Mouse (Mus musculus) liver, embryonic 14.5 days (tissue): ENCODE data around the gene Serpine2. TPM values are rescaled to one million over a fixed set of nuclear protein-coding genes. Genes with fewer than 3 reads are reported as not detected.

Experiments
- ATAC-seq: fragments of 200-750 bp; cut with Nextera tagmentation; 2 replicates; pipeline ENCODE4 v1.8.0; 2017; ENCODE audit warnings: moderate number of reproducible peaks, mild to moderate bottlenecking, moderate library complexity; ENCODE audit not compliant: insufficient read depth
- DNase-seq, 3 experiments: peaks; one replicate each; pipeline ENCODE4 v3.0.0-alpha.2; 2012 to 2013; ENCODE audit warnings: low read depth in 3 of 3, low spot score in 3 of 3
- H3K27ac ChIP-seq: fragments of 300-500 bp; sonication (generic); 2 replicates; pipeline ENCODE4 v1.5.1; 2014; ENCODE audit warnings: moderate library complexity, mild to moderate bottlenecking, control low read depth, inconsistent platforms
- H3K27me3 ChIP-seq: fragments of 300-500 bp; sonication (generic); 2 replicates; pipeline ENCODE4 v1.6.1; 2014; ENCODE audit warnings: mild to moderate bottlenecking, low read length, moderate library complexity; ENCODE audit not compliant: control insufficient read depth, insufficient read depth
- H3K36me3 ChIP-seq: fragments of 300-500 bp; sonication (generic); replicated peaks from 2 replicates; pipeline ENCODE4 v1.6.1; 2014; ENCODE audit warnings: low read depth; ENCODE audit not compliant: control insufficient read depth, insufficient read depth
- H3K4me1 ChIP-seq, 2 experiments: fragments of 200-500 bp in 1 of 2; fragments of 300-500 bp in 1 of 2; sonication (generic) in 1 of 2; replicated peaks; 2 replicates each; pipeline ENCODE4 v1.6.1; 2012 to 2014; ENCODE audit warnings: antibody characterized with exemption in 1 of 2, inconsistent platforms in 1 of 2, low read length in 1 of 2; ENCODE audit not compliant: control insufficient read depth in 2 of 2, insufficient read depth in 2 of 2
- H3K4me2 ChIP-seq: fragments of 300-500 bp; sonication (generic); 2 replicates; pipeline ENCODE4 v1.6.1; 2014; ENCODE audit warnings: low read depth, mild to moderate bottlenecking, control low read depth, moderate library complexity
- H3K4me3 ChIP-seq, 2 experiments: fragments of 200-500 bp in 1 of 2; fragments of 300-500 bp in 1 of 2; sonication (generic) in 1 of 2; 2 replicates each; pipeline ENCODE4 v1.5.1; 2012 to 2014; ENCODE audit warnings: low read depth in 2 of 2, low read length in 2 of 2, mild to moderate bottlenecking in 2 of 2, control low read depth in 1 of 2, inconsistent platforms in 1 of 2, moderate library complexity in 1 of 2; ENCODE audit not compliant: insufficient read depth in 1 of 2
- H3K9ac ChIP-seq: fragments of 300-500 bp; sonication (generic); replicated peaks from 2 replicates; pipeline ENCODE4 v1.6.1; 2014; ENCODE audit warnings: mild to moderate bottlenecking, control low read depth, moderate library complexity
- H3K9me3 ChIP-seq: fragments of 300-500 bp; sonication (generic); 2 replicates; pipeline ENCODE4 v1.6.1; 2016; ENCODE audit warnings: low read length, mixed read lengths; ENCODE audit not compliant: control insufficient read depth
- CTCF ChIP-seq: IDR thresholded peaks from 2 replicates; pipeline ENCODE4 v1.5.1; 2016; ENCODE audit warnings: antibody characterized with exemption, low read depth, control low read depth
- EP300 ChIP-seq: IDR thresholded peaks from 2 replicates; pipeline ENCODE4 v1.6.1; 2016; ENCODE audit warnings: antibody characterized with exemption, low read depth
- WGBS: fragments of 180-500 bp; shearing (Covaris S2); extraction: QIAGEN DNeasy Blood & Tissue Kit; methylation state at CpG from one replicate; pipeline ENCODE4 v1.1.7; 2014; ENCODE audit not compliant: insufficient replicate concordance; 5-methylcytosine and 5-hydroxymethylcytosine counted together
- polyA plus RNA-seq, 2 experiments: library from polyadenylated mRNA; depleted of rRNA in 1 of 2; stranded (reverse) in 1 of 2; unstranded in 1 of 2; fragments of >200 nt; fragmentation: Nextera tagmentation in 1 of 2; extraction: Ambion mirVana in 1 of 2; gene quantifications; 2 replicates each; pipeline versions ENCODE4 v1.2.1 to v1.2.3; 2012 to 2014

Serpine2 gene
- polyA plus RNA-seq, 2 experiments: 2.9 to 5.9 TPM

GRCm38 (mm10) chr1:79751186-79751585, 109.8 kb downstream of the Serpine2 start:
- WGBS: 28% methylated on average over 5 of the region's 5 CpGs
- Histone ChIP-seq H3K36me3 (no peaks in the 10 kb centered on the region), H3K4me1 (peaks cover 0 to 17% of the 10 kb centered on the region in 2 experiments), H3K9me3 (no peaks in the 10 kb centered on the region), H3K4me2 (no peak overlapping the region), H3K27me3 (no peaks in the 10 kb centered on the region), H3K9ac (no peak overlapping the region), H3K27ac (no peak overlapping the region), H3K4me3 (no peak overlapping the region)
- TF ChIP-seq EP300 (no peak), CTCF (no peak)
- no peak for ATAC-seq
- no peak for DNase-seq

DNA sequence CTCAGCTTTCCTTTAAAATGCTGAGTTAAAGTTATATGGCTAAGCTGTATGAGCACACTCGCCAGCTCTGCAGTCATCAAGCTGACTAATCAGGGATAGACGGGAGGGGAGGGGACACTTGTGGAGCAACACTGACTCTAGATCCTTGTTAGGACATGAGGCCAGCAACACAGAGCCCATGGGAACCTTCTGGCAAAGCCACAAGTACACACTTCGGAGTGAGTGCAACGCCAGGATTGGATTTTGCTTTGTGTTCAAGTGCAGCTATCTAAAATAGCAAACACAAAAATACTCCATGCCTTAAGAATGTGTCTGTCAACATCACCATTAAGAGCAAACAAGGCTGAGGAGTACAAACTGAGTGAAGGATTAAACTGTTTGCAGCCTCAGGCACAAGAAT, 114.9 kb downstream of the Serpine2 start:
- Histone ChIP-seq H3K9me3 (no peaks in the 10 kb centered on the region), H3K27ac (no peak overlapping the region), H3K9ac (no peak overlapping the region), H3K4me1 (no peaks in the 10 kb centered on the region; a peak in 1 of 4 replicates), H3K27me3 (no peaks in the 10 kb centered on the region), H3K36me3 (no peaks in the 10 kb centered on the region), H3K4me2 (no peak overlapping the region), H3K4me3 (no peak overlapping the region)
- 69% methylated on average over 4 of the region's 4 CpGs for WGBS
- ATAC-seq: no peak
- TF ChIP-seq EP300: no peak
- TF ChIP-seq CTCF: no peak
- DNase-seq: no peak

Other genes with a start within 250 kb of the Serpine2 start
- gene Ap1s3, start 189.2 kb downstream of the Serpine2 start, polyA plus RNA-seq (2012; rRNA removed): 1.0 and 1.6 TPM in 2 replicates
- 0.39 and 0.49 TPM in 2 replicates for gene Ap1s3, start 189.2 kb downstream of the Serpine2 start, polyA plus RNA-seq (2014; fragmentation: Nextera tagmentation; extraction: Ambion mirVana)
- 8.7 and 12.5 TPM in 2 replicates for gene Mrpl44, start 85.2 kb downstream of the Serpine2 start, polyA plus RNA-seq (2012; rRNA removed)
- 19.5 and 24.1 TPM in 2 replicates for gene Mrpl44, start 85.2 kb downstream of the Serpine2 start, polyA plus RNA-seq (2014; fragmentation: Nextera tagmentation; extraction: Ambion mirVana)
- gene Wdfy1, start 85.0 kb downstream of the Serpine2 start, polyA plus RNA-seq (2012; rRNA removed): 3.4 and 4.8 TPM in 2 replicates
- 9.6 and 10.2 TPM in 2 replicates for gene Wdfy1, start 85.0 kb downstream of the Serpine2 start, polyA plus RNA-seq (2014; fragmentation: Nextera tagmentation; extraction: Ambion mirVana)